Mouse (Mus musculus) limb, embryonic 14.5 days (tissue): ENCODE results near the gene Lbh. TPM values are rescaled to one million over a fixed set of nuclear protein-coding genes. Genes with fewer than 3 reads are reported as not detected.

ENCODE experiments used
- ATAC-seq: fragments of 200-750 bp; cut with Nextera tagmentation; 2 replicates; pipeline ENCODE4 v1.8.0; 2017; ENCODE audit warnings: low read depth, moderate number of reproducible peaks, moderate TSS enrichment; ENCODE audit not compliant: low FRiP score
- DNase-seq: peaks from one replicate; pipeline ENCODE4 v3.0.0-alpha.2; 2015; ENCODE audit warnings: low spot score
- H3K27ac ChIP-seq: fragments of 300-500 bp; sonication (generic); replicated peaks from 2 replicates; pipeline ENCODE4 v1.5.1; 2014; ENCODE audit warnings: low read depth, mild to moderate bottlenecking, low read length, moderate library complexity, mixed read lengths
- H3K27me3 ChIP-seq: fragments of 300-500 bp; sonication (generic); 2 replicates; pipeline ENCODE4 v1.6.1; 2014; ENCODE audit warnings: low read length, mixed read lengths; ENCODE audit not compliant: control insufficient read depth, insufficient read depth
- H3K36me3 ChIP-seq: fragments of 300-500 bp; sonication (generic); 2 replicates; pipeline ENCODE4 v1.6.1; 2014; ENCODE audit warnings: mild to moderate bottlenecking, low read length, moderate library complexity, mixed read lengths; ENCODE audit not compliant: control insufficient read depth, insufficient read depth
- H3K4me1 ChIP-seq: fragments of 300-500 bp; sonication (generic); 2 replicates; pipeline ENCODE4 v1.6.1; 2014; ENCODE audit warnings: antibody characterized with exemption, low read length, mixed read lengths; ENCODE audit not compliant: control insufficient read depth, insufficient read depth
- H3K4me2 ChIP-seq: fragments of 300-500 bp; sonication (generic); replicated peaks from 2 replicates; pipeline ENCODE4 v1.6.1; 2014; ENCODE audit warnings: low read depth, mild to moderate bottlenecking, low read length, moderate library complexity; ENCODE audit not compliant: severe bottlenecking
- H3K4me3 ChIP-seq: fragments of 300-500 bp; sonication (generic); replicated peaks from 2 replicates; pipeline ENCODE4 v1.5.1; 2014; ENCODE audit warnings: low read length
- H3K9ac ChIP-seq: fragments of 300-500 bp; sonication (generic); 2 replicates; pipeline ENCODE4 v1.6.1; 2014; ENCODE audit warnings: mild to moderate bottlenecking, low read depth, low read length, moderate library complexity; ENCODE audit not compliant: severe bottlenecking
- H3K9me3 ChIP-seq: fragments of 300-500 bp; sonication (generic); 2 replicates; pipeline ENCODE4 v1.6.1; 2016; ENCODE audit warnings: low read length; ENCODE audit not compliant: control insufficient read depth
- POLR2A ChIP-seq: fragments of 200-500 bp; IDR thresholded peaks from 2 replicates; pipeline ENCODE4 v1.8.0; 2012; ENCODE audit warnings: inconsistent platforms, mild to moderate bottlenecking, moderate library complexity, borderline replicate concordance; ENCODE audit not compliant: insufficient read depth, insufficient read length; ENCODE audit errors: extremely low read depth
- WGBS: fragments of 180-500 bp; shearing (Covaris S2); extraction: QIAGEN DNeasy Blood & Tissue Kit; methylation state at CpG from one replicate; pipeline ENCODE4 v1.1.7; 2014; 5-methylcytosine and 5-hydroxymethylcytosine counted together
- polyA plus RNA-seq, 2 experiments: library from polyadenylated mRNA; depleted of rRNA in 1 of 2; stranded (reverse) in 1 of 2; unstranded in 1 of 2; fragments of >200 nt; fragmentation: Nextera tagmentation in 1 of 2; extraction: Ambion mirVana in 1 of 2; gene quantifications; 2 replicates each; pipeline versions ENCODE4 v1.2.1 to v1.2.3; 2012 to 2014

The Lbh gene
- polyA plus RNA-seq, 2 experiments: 3.9 to 55.3 TPM

DNA sequence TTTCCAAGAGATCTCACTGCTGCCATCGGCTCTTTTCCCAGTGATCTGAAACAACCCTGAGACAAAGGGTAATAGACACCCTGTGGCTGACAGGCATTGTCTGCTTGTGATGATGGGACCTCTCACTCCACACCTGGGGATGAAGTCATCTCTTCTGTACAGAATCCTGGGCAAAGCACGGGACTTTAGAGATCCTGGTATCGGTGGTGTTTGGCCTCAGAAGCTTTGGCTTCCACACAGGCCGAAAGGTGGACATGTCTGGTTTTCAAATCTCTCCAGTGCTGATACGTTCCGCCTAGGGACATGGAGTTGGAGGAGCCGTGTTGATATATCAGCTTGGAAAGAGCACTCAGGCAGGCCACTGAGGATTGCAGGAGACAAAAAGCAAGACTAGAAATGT is 13.2 kb upstream of the Lbh start:
- Histone ChIP-seq H3K4me2 (no peak overlapping the region), H3K4me3 (no peak overlapping the region), H3K36me3 (no peaks in the 10 kb centered on the region), H3K9me3 (no peaks in the 10 kb centered on the region), H3K27ac (no peak overlapping the region), H3K27me3 (no peaks in the 10 kb centered on the region), H3K4me1 (no peaks in the 10 kb centered on the region), H3K9ac (no peak overlapping the region)
- no peak for ATAC-seq
- TF ChIP-seq POLR2A: no peak
- DNase-seq: no peak
- WGBS: 84% methylated on average over 7 of the region's 7 CpGs

DNA sequence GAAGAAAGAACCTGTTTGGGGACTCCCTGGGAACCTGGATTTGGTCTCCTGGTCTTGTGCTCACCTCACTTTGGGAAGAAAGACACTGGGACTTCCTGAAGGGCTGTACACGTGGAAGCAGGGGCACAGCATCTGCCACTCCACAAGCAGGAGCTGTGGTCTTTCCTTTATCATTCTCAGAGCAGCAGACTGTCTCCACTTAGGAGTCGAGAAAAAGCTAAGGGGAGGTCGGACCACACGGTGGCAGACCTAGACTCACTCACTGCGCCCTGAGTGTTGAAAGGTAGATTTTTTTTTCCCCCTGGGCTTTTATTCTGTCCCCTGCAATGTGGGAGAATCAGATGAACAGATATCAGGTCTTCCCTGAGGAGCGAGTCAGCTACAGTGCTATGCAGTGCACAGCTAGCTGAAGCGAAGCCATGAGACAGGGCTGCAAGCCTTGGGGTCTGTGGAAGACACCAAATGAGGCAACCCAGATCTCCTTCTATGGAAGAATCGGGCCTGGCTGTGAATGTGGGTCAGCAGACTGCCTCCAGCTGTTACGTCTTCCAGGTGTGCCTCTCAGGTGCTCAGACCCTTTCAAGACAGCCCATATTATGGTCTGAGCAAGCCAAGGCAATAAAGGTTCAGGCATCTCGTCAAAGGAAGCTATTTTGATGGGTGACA is 11.7 kb upstream of the Lbh start:
- Histone ChIP-seq H3K36me3 (no peaks in the 10 kb centered on the region), H3K9me3 (no peaks in the 10 kb centered on the region), H3K4me3 (no peak overlapping the region), H3K4me1 (peaks cover 3% of the 10 kb centered on the region; the same call in 1 of the 2 replicates), H3K4me2 (no peak overlapping the region), H3K27ac (no peak overlapping the region), H3K9ac (no peak overlapping the region), H3K27me3 (no peaks in the 10 kb centered on the region)
- TF ChIP-seq POLR2A: no peak
- 65% methylated on average over 10 of the region's 10 CpGs for WGBS
- DNase-seq (no peak), ATAC-seq (no peak)

GRCm38 (mm10) chr17:72907211-72907610 is 10.9 kb upstream of the Lbh start:
- no peak for TF ChIP-seq POLR2A
- H3K36me3 ChIP-seq: no peaks in the 10 kb centered on the region
- peaks cover 10% of the 10 kb centered on the region for H3K4me1 ChIP-seq
- H3K9ac ChIP-seq: no peak overlapping the region
- no peak for DNase-seq
- no peak for ATAC-seq
- no peak overlapping the region for H3K4me2 ChIP-seq
- 85% methylated on average over 9 of the region's 9 CpGs for whole genome bisulfite sequencing
- no peak overlapping the region for H3K27ac ChIP-seq
- no peak overlapping the region for H3K4me3 ChIP-seq
- H3K9me3 ChIP-seq: no peaks in the 10 kb centered on the region
- no peaks in the 10 kb centered on the region for H3K27me3 ChIP-seq

- H3K9ac ChIP-seq: no peak overlapping the region
- H3K4me3 ChIP-seq: no peak overlapping the region
- no peak for DNase-seq
- no peak for ATAC-seq
- no peak overlapping the region for H3K27ac ChIP-seq
- H3K9me3 ChIP-seq: no peaks in the 10 kb centered on the region
- no peak overlapping the region for H3K4me2 ChIP-seq
- TF ChIP-seq POLR2A: no peak
- H3K4me1 ChIP-seq: peaks cover 14% of the 10 kb centered on the region
- WGBS: 83% methylated on average over 8 of the region's 8 CpGs
- H3K36me3 ChIP-seq: no peaks in the 10 kb centered on the region
- H3K27me3 ChIP-seq: no peaks in the 10 kb centered on the region
Observed at GRCm38 (mm10) chr17:72907777-72908176, 10.3 kb upstream of the Lbh start.

DNA sequence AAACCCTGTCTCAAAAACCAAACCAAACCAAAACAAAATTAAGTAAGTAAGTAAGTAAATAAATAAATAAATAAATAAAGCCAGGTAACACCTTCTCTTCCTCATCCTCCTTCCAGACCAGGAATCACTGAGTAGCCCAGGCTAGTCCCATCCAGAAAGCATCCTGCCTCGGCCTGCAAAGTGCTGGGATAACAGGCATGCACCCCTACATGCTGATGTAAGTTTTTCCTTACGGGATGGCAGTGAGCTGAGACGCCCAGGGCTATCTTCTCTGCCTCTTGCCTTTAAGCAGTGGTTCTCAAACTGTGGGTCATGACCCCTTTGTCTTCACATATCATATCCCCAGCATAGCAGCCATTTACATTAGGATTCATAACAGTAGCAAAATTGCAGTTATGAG is 9.5 kb upstream of the Lbh start:
- DNase-seq: no peak
- Histone ChIP-seq H3K27ac (no peak overlapping the region), H3K36me3 (no peaks in the 10 kb centered on the region), H3K9me3 (no peaks in the 10 kb centered on the region), H3K27me3 (no peaks in the 10 kb centered on the region), H3K4me3 (no peak overlapping the region), H3K4me1 (peaks cover 14% of the 10 kb centered on the region), H3K9ac (no peak overlapping the region), H3K4me2 (no peak overlapping the region)
- ATAC-seq: no peak
- WGBS: 91% methylated on average over 3 of the region's 3 CpGs
- TF ChIP-seq POLR2A: no peak
